ENCODE assay signal across 7 mouse cellular contexts in genomic region chr13:37045005-37045404, GRCm38 (mm10). TPM values are rescaled to one million over a fixed set of nuclear protein-coding genes. Genes with fewer than 3 reads are reported as not detected.
A peak's percentile ranks its signal among the peaks of the same experiment; 100 is the strongest.
DNase-seq lines count a peak whose midpoint lies in the region; ATAC-seq and TF ChIP-seq lines count a peak whose summit lies in the region.

No protein-coding gene starts in this region.

- TF ChIP-seq CTCF in stomach, postnatal 0 days (IDR thresholded peaks at IDR 0.05; ENCODE audit: low read depth): peak; percentile 49

- H3K27me3 ChIP-seq in hindbrain, embryonic 10.5 days (ENCODE audit: insufficient read depth, poor library complexity, severe bottlenecking): no peaks in the 10 kb centered on the region
- H3K27me3 ChIP-seq in hindbrain, embryonic 14.5 days (ENCODE audit: control insufficient read depth, insufficient read depth, low read length): no peaks in the 10 kb centered on the region
- H3K27me3 ChIP-seq in stomach, postnatal 0 days (ENCODE audit: control insufficient read depth, insufficient read depth, low read length): no peaks in the 10 kb centered on the region

- H3K4me3 ChIP-seq in hindbrain, embryonic 10.5 days: no peak overlapping the region
- H3K4me3 ChIP-seq in hindbrain, embryonic 14.5 days (replicated peaks; ENCODE audit: low read length): no peak overlapping the region
- H3K4me3 ChIP-seq in stomach, postnatal 0 days (ENCODE audit: low read depth, low read length): no peak overlapping the region

- H3K9ac ChIP-seq in hindbrain, embryonic 14.5 days: no peak overlapping the region
- no peak overlapping the region for H3K9ac ChIP-seq in stomach, postnatal 0 days (ENCODE audit: low read length)

- H3K4me1 ChIP-seq in hindbrain, embryonic 10.5 days (replicated peaks): no peaks in the 10 kb centered on the region
- no peaks in the 10 kb centered on the region for H3K4me1 ChIP-seq in hindbrain, embryonic 14.5 days (replicated peaks; ENCODE audit: control insufficient read depth, insufficient read depth, low read length)
- no peaks in the 10 kb centered on the region for H3K4me1 ChIP-seq in stomach, postnatal 0 days (replicated peaks; ENCODE audit: control insufficient read depth, insufficient read depth)

- H3K27ac ChIP-seq in hindbrain, embryonic 10.5 days: no peak overlapping the region
- H3K27ac ChIP-seq in hindbrain, embryonic 14.5 days: no peak overlapping the region
- H3K27ac ChIP-seq in stomach, postnatal 0 days (replicated peaks): no peak overlapping the region

- WGBS in hindbrain, embryonic 10.5 days: 80% methylated on average over 3 of the region's 3 CpGs
- WGBS in hindbrain, embryonic 14.5 days: 84% methylated on average over 3 of the region's 3 CpGs
- WGBS in stomach, postnatal 0 days: 74% methylated on average over 3 of the region's 3 CpGs

- TF ChIP-seq EP300 in stomach, postnatal 0 days (optimal IDR thresholded peaks at IDR 0.05): no peak

- DNase-seq in hindbrain, embryonic 10.5 days (ENCODE audit: low spot score): peak; percentile 10
- DNase-seq in hindbrain, embryonic 14.5 days (ENCODE audit: low spot score): no peak
- peak; percentile 47 for DNase-seq in thymus, postnatal 25 days
- no peak for DNase-seq in thymus, postnatal 0 days (ENCODE audit: low spot score)
- peak; percentile 28 for DNase-seq in heart, postnatal 4 days
- DNase-seq in stomach, postnatal 0 days (ENCODE audit: low spot score): no peak
- no peak for DNase-seq in left cerebral cortex, adult 9 months (ENCODE audit: low spot score in 2 of 2)

- ATAC-seq in hindbrain, embryonic 14.5 days (ENCODE audit: low FRiP score): no peak
- ATAC-seq in stomach, postnatal 0 days (ENCODE audit: low FRiP score, low TSS enrichment): no peak

- H3K4me2 ChIP-seq in hindbrain, embryonic 14.5 days (replicated peaks): no peak overlapping the region
- no peak overlapping the region for H3K4me2 ChIP-seq in stomach, postnatal 0 days (replicated peaks; ENCODE audit: low read depth)

- H3K9me3 ChIP-seq in hindbrain, embryonic 10.5 days: no peaks in the 10 kb centered on the region
- H3K9me3 ChIP-seq in hindbrain, embryonic 14.5 days (ENCODE audit: control insufficient read depth, low read length): no peaks in the 10 kb centered on the region
- no peaks in the 10 kb centered on the region for H3K9me3 ChIP-seq in stomach, postnatal 0 days (ENCODE audit: control insufficient read depth, low read length)

- H3K36me3 ChIP-seq in hindbrain, embryonic 10.5 days: no peaks in the 10 kb centered on the region
- no peaks in the 10 kb centered on the region for H3K36me3 ChIP-seq in hindbrain, embryonic 14.5 days (replicated peaks; ENCODE audit: control insufficient read depth, insufficient read depth)
- no peaks in the 10 kb centered on the region for H3K36me3 ChIP-seq in stomach, postnatal 0 days (ENCODE audit: control insufficient read depth, insufficient read depth, low read length)

RNA-seq across cellular contexts. Expression of gene F13a1, which starts 5.0 kb away (rescaled TPM):
- 6.7 and 10.9 TPM in 2 replicates for polyA plus RNA-seq in hindbrain, embryonic 10.5 days (2016; fragmentation: Nextera tagmentation; extraction: Ambion mirVana)
- 10.0 and 10.6 TPM in 2 replicates for polyA plus RNA-seq in hindbrain, embryonic 14.5 days (2014; fragmentation: Nextera tagmentation; extraction: Ambion mirVana)
- polyA plus RNA-seq in thymus, postnatal 0 days (2015; fragmentation: Nextera tagmentation; extraction: Ambion mirVana): 25.3 and 32.3 TPM in 2 replicates
- total RNA-seq in heart, postnatal 4 days (2021): 1 to 10 TPM; 4.9 to 6.3 TPM
- 8.1 and 11.1 TPM in 2 replicates for polyA plus RNA-seq in stomach, postnatal 0 days (2015; fragmentation: Nextera tagmentation; extraction: Ambion mirVana)

Comparison
In these comparisons a context has a peak if more than half of its experiments do, and no peak if none do; other contexts are left out.
1. DNase-seq: peak in hindbrain, embryonic 10.5 days (single experiment), thymus, postnatal 25 days (single experiment) and heart, postnatal 4 days (single experiment); none in hindbrain, embryonic 14.5 days (single experiment), thymus, postnatal 0 days (single experiment), stomach, postnatal 0 days (single experiment) and left cerebral cortex, adult 9 months (0 of 2).